Mouse (Mus musculus) lung, adult 2 months (tissue): ENCODE data around the gene Wbp1. TPM values are rescaled to one million over a fixed set of nuclear protein-coding genes. Genes with fewer than 3 reads are reported as not detected.
A peak's percentile ranks its signal among the peaks of the same experiment; 100 is the strongest.

Experiments used
- DNase-seq: peaks from one replicate; pipeline ENCODE4 v3.0.0; 2022
- H3K4me1 ChIP-seq: fragments of 200-500 bp; 2 replicates; pipeline ENCODE4 v1.6.1; 2011; ENCODE audit warnings: low read length; ENCODE audit not compliant: control insufficient read depth, insufficient read depth
- H3K4me3 ChIP-seq: fragments of 200-500 bp; replicated peaks from 2 replicates; pipeline ENCODE3; 2011; ENCODE audit warnings: low read depth, mild to moderate bottlenecking, control low read depth, low read length; ENCODE audit errors: extremely low read depth
- CTCF ChIP-seq: fragments of 200-500 bp; IDR thresholded peaks from 2 replicates; pipeline ENCODE4 v1.5.1; 2011; ENCODE audit warnings: mild to moderate bottlenecking, low read length, control low read depth; ENCODE audit not compliant: insufficient read depth
- POLR2A ChIP-seq: fragments of 200-500 bp; IDR thresholded peaks from 2 replicates; pipeline ENCODE4 v1.6.1; 2011; ENCODE audit warnings: low read depth, mild to moderate bottlenecking, control low read depth, low read length, borderline replicate concordance; ENCODE audit errors: extremely low read depth
- WGBS: fragments of 180-500 bp; shearing (Covaris S2); methylation state at CpG from one replicate; pipeline ENCODE4 v1.1.7; 2018; 5-methylcytosine and 5-hydroxymethylcytosine counted together
- polyA plus RNA-seq: library from polyadenylated mRNA; depleted of rRNA; stranded (reverse); fragments of >200 nt; gene quantifications from 2 replicates; pipeline ENCODE4 v1.2.3, GENCODE M21; 2012

Gene Wbp1
- polyA plus RNA-seq, 1 experiment: 211 TPM

DNA sequence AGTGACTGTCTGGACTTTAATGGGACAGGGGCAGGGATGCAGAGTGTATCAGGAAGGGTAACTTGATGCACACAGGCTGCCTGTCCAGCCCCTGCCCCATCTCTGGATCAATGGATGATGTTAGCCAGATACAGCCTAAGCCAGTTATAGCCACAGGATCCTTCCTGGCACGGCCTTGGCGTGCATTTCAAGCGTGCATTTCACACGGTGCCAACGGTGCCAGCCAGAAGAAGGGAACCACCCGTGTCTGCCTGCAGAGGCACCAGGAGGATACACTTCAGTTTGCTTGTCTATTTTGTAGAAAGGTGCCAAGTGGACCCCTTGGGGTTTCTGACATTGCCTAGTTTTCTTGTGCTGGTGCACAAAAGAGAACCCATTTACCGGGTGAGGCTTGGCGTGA is 18.7 kb upstream of the Wbp1 start:
- WGBS: 88% methylated on average over 8 of the region's 8 CpGs
- no peak overlapping the region for H3K4me3 ChIP-seq
- TF ChIP-seq POLR2A: no peak
- TF ChIP-seq CTCF: no peak
- DNase-seq: no peak
- H3K4me1 ChIP-seq: peaks cover 9% of the 10 kb centered on the region

GRCm38 (mm10) chr6:83138056-83138455 is 16.7 kb upstream of the Wbp1 start:
- DNase-seq: no peak
- Histone ChIP-seq H3K4me1 (peaks cover 9% of the 10 kb centered on the region), H3K4me3 (peak overlapping the region; percentile 62)
- TF ChIP-seq POLR2A: no peak
- 3% methylated on average over 11 of the region's 11 CpGs for WGBS

GRCm38 (mm10) chr6:83137576-83137950 is 16.2 kb upstream of the Wbp1 start:
- Histone ChIP-seq H3K4me3 (peak overlapping the region; percentile 62), H3K4me1 (peaks cover 9% of the 10 kb centered on the region)
- TF ChIP-seq POLR2A: peak; percentile 72; the same call in 1 of the 2 replicates
- TF ChIP-seq CTCF: no peak
- DNase-seq: peak; percentile 84
- WGBS: 1% methylated on average over 12 of the region's 12 CpGs

- TF ChIP-seq POLR2A (no peak), CTCF (no peak)
- under 1% methylated on average over 26 of the region's 26 CpGs for WGBS
- DNase-seq: peak; percentile 69
- H3K4me1 ChIP-seq: peaks cover 9% of the 10 kb centered on the region
- peak overlapping the region; percentile 62 for H3K4me3 ChIP-seq
Observed at GRCm38 (mm10) chr6:83136881-83137575, 15.7 kb upstream of the Wbp1 start.

GRCm38 (mm10) chr6:83136291-83136880 is 15.0 kb upstream of the Wbp1 start:
- H3K4me3 ChIP-seq: peak overlapping the region; percentile 62
- DNase-seq: no peak
- peaks cover 9% of the 10 kb centered on the region for H3K4me1 ChIP-seq
- 25% methylated on average over 5 of the region's 5 CpGs for WGBS
- TF ChIP-seq CTCF (no peak), POLR2A (no peak)

DNA sequence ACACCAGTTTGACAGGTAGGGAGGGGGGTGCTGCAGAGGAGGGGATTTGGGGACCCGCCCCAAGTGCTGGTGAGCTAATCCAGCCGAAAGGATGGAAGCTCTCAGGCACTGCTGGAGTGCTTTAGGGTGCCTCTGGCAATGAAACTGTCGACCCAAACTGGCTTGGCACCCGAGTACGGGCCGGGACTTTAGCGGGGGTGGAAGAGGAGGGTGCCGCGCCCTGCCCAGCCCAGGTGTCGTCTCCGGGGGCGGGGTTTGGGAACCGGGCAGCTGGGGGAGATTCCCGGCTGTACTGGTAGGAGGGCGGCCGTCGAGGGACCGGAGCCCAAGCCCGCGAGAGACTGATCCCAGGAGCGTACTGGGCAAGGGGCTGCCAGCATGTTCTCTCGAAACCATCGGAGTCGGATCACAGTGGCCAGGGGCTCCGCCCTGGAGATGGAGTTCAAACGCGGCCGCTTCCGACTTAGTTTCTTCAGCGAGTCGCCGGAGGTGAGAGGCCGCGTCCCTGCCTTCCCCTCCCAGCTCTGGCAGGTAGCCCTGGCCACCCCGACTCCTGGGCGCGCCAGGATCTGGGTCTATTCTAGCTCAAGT is 14.3 kb upstream of the Wbp1 start:
- WGBS: 10% methylated on average over 37 of the region's 37 CpGs
- peaks cover 9% of the 10 kb centered on the region for H3K4me1 ChIP-seq
- DNase-seq: peak; percentile 72
- H3K4me3 ChIP-seq: peak overlapping the region; percentile 62
- TF ChIP-seq CTCF (no peak), POLR2A (peak; percentile 67; the same call in 1 of the 2 replicates)

DNA sequence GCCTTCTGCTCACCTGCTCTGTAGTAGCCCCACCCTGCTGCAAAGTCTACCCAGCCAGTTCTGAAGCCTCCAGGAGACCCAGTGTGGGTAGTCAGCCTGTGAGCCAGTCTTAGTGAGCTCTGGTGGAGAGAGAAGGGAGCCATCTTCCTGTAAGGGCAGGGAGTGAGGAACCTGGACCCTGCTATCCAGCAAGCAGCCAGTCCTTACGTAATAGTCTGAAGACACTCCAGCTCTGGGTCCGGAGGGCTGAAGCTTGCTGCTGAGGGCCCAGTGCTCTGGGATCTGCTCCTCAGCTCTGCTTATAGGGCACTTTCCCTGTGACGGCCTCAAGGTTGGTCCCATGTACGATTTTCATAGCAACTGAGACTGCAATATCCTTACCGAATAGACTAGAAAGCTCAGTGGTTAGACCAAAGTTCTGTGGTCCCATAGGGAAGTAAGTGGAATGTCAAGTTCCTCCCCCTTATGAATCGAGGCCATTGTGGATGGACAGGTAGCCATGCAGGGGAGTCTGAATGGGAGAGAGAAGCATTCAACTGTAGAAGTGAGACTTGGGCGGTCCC is 13.7 kb upstream of the Wbp1 start, which contains the start of gene Rtkn:
TSS of gene Rtkn (plus strand) at position 513 of the 563 bp plus-strand sequence.
- 59% methylated on average over 7 of the region's 7 CpGs for WGBS
- H3K4me1 ChIP-seq: peaks cover 9% of the 10 kb centered on the region
- peak; percentile 33 for DNase-seq
- H3K4me3 ChIP-seq: peak within 1 kb of the TSS; percentile 62
- TF ChIP-seq CTCF: no peak
- TF ChIP-seq POLR2A: no peak

GRCm38 (mm10) chr6:83134226-83134625 is 12.9 kb upstream of the Wbp1 start:
- H3K4me3 ChIP-seq: no peak overlapping the region
- DNase-seq: no peak
- 63% methylated on average over 3 of the region's 3 CpGs for WGBS
- peaks cover 9% of the 10 kb centered on the region for H3K4me1 ChIP-seq
- TF ChIP-seq POLR2A: no peak
- no peak for TF ChIP-seq CTCF

GRCm38 (mm10) chr6:83132176-83132919 is 11.0 kb upstream of the Wbp1 start:
- WGBS: 65% methylated on average over 9 of the region's 9 CpGs
- TF ChIP-seq CTCF (no peak), POLR2A (no peak)

DNA sequence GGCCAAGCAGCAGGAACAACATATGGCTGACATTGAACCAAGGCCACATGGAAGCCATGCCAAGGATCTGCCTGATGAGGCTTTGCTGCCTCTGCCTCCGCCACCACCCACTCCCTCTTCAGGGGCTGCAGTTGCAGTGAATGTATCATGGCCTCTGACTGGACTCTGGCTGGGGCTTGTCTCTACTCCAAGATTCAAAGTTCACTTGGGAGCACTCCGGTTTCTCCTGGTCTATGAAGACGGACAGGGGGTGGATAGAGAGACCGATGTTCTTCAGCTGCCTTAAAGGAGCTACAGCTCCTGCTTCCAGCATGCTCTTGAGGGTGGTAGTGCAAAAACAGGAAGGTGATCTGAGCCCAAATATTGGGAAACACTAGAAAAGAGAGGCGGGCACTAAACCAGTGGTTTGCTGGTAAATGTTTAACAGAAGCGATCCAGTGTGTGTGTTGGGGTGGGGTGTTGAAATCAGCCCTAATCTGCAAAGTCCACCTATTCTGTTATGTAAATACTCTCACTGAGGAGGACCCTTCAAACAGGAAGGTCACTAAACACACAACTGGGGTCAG is 10.2 kb upstream of the Wbp1 start:
- Histone ChIP-seq H3K4me3 (no peak overlapping the region), H3K4me1 (peaks cover 1% of the 10 kb centered on the region; the same call in 1 of the 2 replicates)
- peak; percentile 56 for DNase-seq
- TF ChIP-seq CTCF (no peak), POLR2A (0 out of 2 replicates have a peak, but pooled peaks have one; percentile 10)
- WGBS: 32% methylated on average over 6 of the region's 6 CpGs

More at GRCm38 (mm10) chr6:83132176-83132919, 11.0 kb upstream of the Wbp1 start:
- Histone ChIP-seq H3K4me1 (peaks cover 2% of the 10 kb centered on the region; the same call in 1 of the 2 replicates), H3K4me3 (no peak overlapping the region)
- DNase-seq: no peak
